Mouse (Mus musculus) MEL (cell line): ENCODE data around the gene Espnl. TPM values are rescaled to one million over a fixed set of nuclear protein-coding genes. Genes with fewer than 3 reads are reported as not detected.

ENCODE experiments used
- DNase-seq: peaks from one replicate; pipeline ENCODE4 v3.0.0; 2011; ENCODE audit warnings: low read depth, low spot score
- H3K27ac ChIP-seq: 2 replicates; pipeline ENCODE4 v1.5.1; 2012; ENCODE audit warnings: low read depth, mild to moderate bottlenecking, control low read depth, low read length, moderate library complexity; ENCODE audit not compliant: control insufficient read depth
- H3K27me3 ChIP-seq, 2 experiments: fragments of 150-350 bp in 1 of 2; sonication (generic) in 1 of 2; 2 replicates each; pipeline ENCODE4 v1.6.1; 2012; ENCODE audit warnings: low read length in 2 of 2, mild to moderate bottlenecking in 2 of 2, improper control_type of control experiment in 1 of 2, moderate library complexity in 1 of 2; ENCODE audit not compliant: insufficient read depth in 2 of 2, control insufficient read depth in 1 of 2
- H3K36me3 ChIP-seq, 2 experiments: 2 replicates each; pipeline ENCODE4 v1.6.1; 2012 to 2014; ENCODE audit warnings: low read length in 2 of 2, improper control_type of control experiment in 1 of 2, inconsistent platforms in 1 of 2, mild to moderate bottlenecking in 1 of 2; ENCODE audit not compliant: insufficient read depth in 2 of 2, control insufficient read depth in 1 of 2
- H3K4me1 ChIP-seq, 2 experiments: fragments of 150-350 bp in 1 of 2; sonication (generic) in 1 of 2; 2 replicates each; pipeline ENCODE4 v1.6.1; 2012; ENCODE audit warnings: low read length in 2 of 2, improper control_type of control experiment in 1 of 2, mild to moderate bottlenecking in 1 of 2; ENCODE audit not compliant: insufficient read depth in 2 of 2, control insufficient read depth in 1 of 2
- H3K4me3 ChIP-seq, 2 experiments: fragments of 150-350 bp in 1 of 2; sonication (generic) in 1 of 2; 2 replicates each; pipeline ENCODE4 v1.5.1; 2012; ENCODE audit warnings: low read depth in 2 of 2, low read length in 2 of 2, mild to moderate bottlenecking in 2 of 2, moderate library complexity in 2 of 2, control low read depth in 1 of 2, improper control_type of control experiment in 1 of 2; ENCODE audit not compliant: control insufficient read depth in 1 of 2, insufficient read depth in 1 of 2
- H3K79me2 ChIP-seq: 2 replicates; pipeline ENCODE4 v1.6.1; 2012; ENCODE audit warnings: mild to moderate bottlenecking, low read length, moderate library complexity; ENCODE audit not compliant: control insufficient read depth, poor library complexity, insufficient read depth
- H3K9ac ChIP-seq: 2 replicates; pipeline ENCODE4 v1.6.1; 2012; ENCODE audit warnings: low read depth, mild to moderate bottlenecking, control low read depth, low read length, moderate library complexity; ENCODE audit not compliant: control insufficient read depth, poor library complexity, severe bottlenecking
- H3K9me3 ChIP-seq: fragments of 150-350 bp; sonication (generic); replicated peaks from 2 replicates; pipeline ENCODE4 v1.6.1; 2012; ENCODE audit warnings: mild to moderate bottlenecking, low read length, improper control_type of control experiment, moderate library complexity; ENCODE audit not compliant: insufficient read depth
- CHD2 ChIP-seq: IDR thresholded peaks from 2 replicates; pipeline ENCODE4 v1.6.1; 2011; ENCODE audit warnings: low read length, improper control_type of control experiment
- E2F4 ChIP-seq: IDR thresholded peaks from 2 replicates; pipeline ENCODE4 v1.6.1; 2011; ENCODE audit warnings: low read depth, low read length, improper control_type of control experiment, borderline replicate concordance
- ELF1 ChIP-seq: IDR thresholded peaks from 2 replicates; pipeline ENCODE4 v1.6.1; 2014; ENCODE audit warnings: low read depth, mild to moderate bottlenecking, inconsistent platforms, low read length, improper control_type of control experiment, moderate library complexity
- EP300 ChIP-seq, 2 experiments: IDR thresholded peaks; 2 replicates each; pipeline ENCODE4 v1.6.1; 2011; ENCODE audit warnings: improper control_type of control experiment in 2 of 2, low read length in 2 of 2, low read depth in 1 of 2, mild to moderate bottlenecking in 1 of 2
- GABPA ChIP-seq: IDR thresholded peaks from 2 replicates; pipeline ENCODE4 v1.6.1; 2012; ENCODE audit warnings: low read depth, mild to moderate bottlenecking, inconsistent platforms, low read length, improper control_type of control experiment, moderate library complexity
- GATA1 ChIP-seq: IDR thresholded peaks from 2 replicates; pipeline ENCODE4 v1.6.1; 2011; ENCODE audit warnings: low read depth, low read length, improper control_type of control experiment
- HCFC1 ChIP-seq: IDR thresholded peaks from 2 replicates; pipeline ENCODE4 v1.6.1; 2012; ENCODE audit warnings: low read depth, mild to moderate bottlenecking, inconsistent platforms, low read length, improper control_type of control experiment, moderate library complexity
- MAX ChIP-seq: IDR thresholded peaks from 2 replicates; pipeline ENCODE4 v1.6.1; 2011; ENCODE audit warnings: low read length, improper control_type of control experiment
- MEF2A ChIP-seq: IDR thresholded peaks from 2 replicates; pipeline ENCODE4 v1.6.1; 2014; ENCODE audit warnings: low read depth, mild to moderate bottlenecking, inconsistent platforms, low read length, improper control_type of control experiment; ENCODE audit not compliant: poor library complexity, insufficient replicate concordance, severe bottlenecking; ENCODE audit errors: extremely low read depth
- MXI1 ChIP-seq: IDR thresholded peaks from 2 replicates; pipeline ENCODE4 v1.6.1; 2011; ENCODE audit warnings: mild to moderate bottlenecking, low read depth, low read length, improper control_type of control experiment
- MYB ChIP-seq: IDR thresholded peaks from 2 replicates; pipeline ENCODE4 v1.6.1; 2011; ENCODE audit warnings: mild to moderate bottlenecking, low read depth, low read length, improper control_type of control experiment
- POLR2A ChIP-seq, 2 experiments: IDR thresholded peaks; 2 replicates each; pipeline ENCODE4 v1.6.1; 2011 to 2012; ENCODE audit warnings: low read length in 2 of 2, mild to moderate bottlenecking in 2 of 2, control low read depth in 1 of 2, improper control_type of control experiment in 1 of 2, low read depth in 1 of 2, moderate library complexity in 1 of 2; ENCODE audit not compliant: control insufficient read depth in 1 of 2, insufficient read depth in 1 of 2, poor library complexity in 1 of 2
- POLR2AphosphoS5 ChIP-seq: IDR thresholded peaks from 2 replicates; pipeline ENCODE4 v1.6.1; 2012; ENCODE audit warnings: low read depth, borderline replicate concordance, mild to moderate bottlenecking, inconsistent platforms, low read length, moderate library complexity, mixed read lengths
- RCOR1 ChIP-seq: IDR thresholded peaks from 2 replicates; pipeline ENCODE4 v1.6.1; 2012; ENCODE audit warnings: low read depth, mild to moderate bottlenecking, inconsistent platforms, low read length, improper control_type of control experiment
- SIN3A ChIP-seq: IDR thresholded peaks from 2 replicates; pipeline ENCODE4 v1.6.1; 2012; ENCODE audit warnings: low read length, improper control_type of control experiment, inconsistent platforms
- SMC3 ChIP-seq: IDR thresholded peaks from 2 replicates; pipeline ENCODE4 v1.6.1; 2011; ENCODE audit warnings: low read depth, low read length, improper control_type of control experiment
- TAL1 ChIP-seq: IDR thresholded peaks from 2 replicates; pipeline ENCODE4 v1.6.1; 2012; ENCODE audit warnings: mild to moderate bottlenecking, inconsistent platforms, low read length, moderate library complexity, mixed read lengths
- TCF12 ChIP-seq: IDR thresholded peaks from 2 replicates; pipeline ENCODE4 v1.6.1; 2014; ENCODE audit warnings: low read depth, mild to moderate bottlenecking, inconsistent platforms, low read length, improper control_type of control experiment, moderate library complexity
- UBTF ChIP-seq: IDR thresholded peaks from 2 replicates; pipeline ENCODE4 v1.6.1; 2012; ENCODE audit warnings: low read depth, mild to moderate bottlenecking, inconsistent platforms, low read length, improper control_type of control experiment, moderate library complexity, borderline replicate concordance; ENCODE audit not compliant: insufficient read depth
- USF1 ChIP-seq: IDR thresholded peaks from 2 replicates; pipeline ENCODE4 v1.6.1; 2014; ENCODE audit warnings: low read depth, mild to moderate bottlenecking, inconsistent platforms, low read length, improper control_type of control experiment, moderate library complexity
- USF2 ChIP-seq, 2 experiments: IDR thresholded peaks; 2 replicates each; pipeline ENCODE4 v1.6.1; 2011 to 2012; ENCODE audit warnings: improper control_type of control experiment in 2 of 2, low read length in 2 of 2, borderline replicate concordance in 1 of 2, inconsistent platforms in 1 of 2, low read depth in 1 of 2, mild to moderate bottlenecking in 1 of 2; ENCODE audit not compliant: insufficient read depth in 1 of 2
- ZMIZ1 ChIP-seq: IDR thresholded peaks from 2 replicates; pipeline ENCODE4 v1.6.1; 2012; ENCODE audit warnings: low read depth, mild to moderate bottlenecking, inconsistent platforms, low read length, improper control_type of control experiment, moderate library complexity
- ZNF384 ChIP-seq: IDR thresholded peaks from 2 replicates; pipeline ENCODE4 v1.6.1; 2012; ENCODE audit warnings: low read depth, mild to moderate bottlenecking, inconsistent platforms, low read length, improper control_type of control experiment
- polyA plus RNA-seq, 2 experiments: library from polyadenylated mRNA; stranded (reverse) in 1 of 2; unstranded in 1 of 2; fragments of >175 nt in 1 of 2; fragments of >200 nt in 1 of 2; gene quantifications; 2 replicates each; pipeline versions ENCODE4 v1.2.1 to v1.2.4; 2012; ENCODE audit warnings: low replicate concordance in 2 of 2, low read depth in 1 of 2; ENCODE audit not compliant: insufficient read length in 2 of 2, insufficient read depth in 1 of 2, missing spikeins in 1 of 2
- total RNA-seq: library from RNA; depleted of rRNA; stranded (reverse); fragments of 300-350 nt; gene quantifications from 2 replicates; pipeline ENCODE4 v1.2.3, GENCODE M21; 2012

The Espnl gene
- total and polyA plus RNA-seq, 3 experiments, result 2.0 to 2.1 TPM; not detected in 1

- peaks cover 11 to 21% of the 10 kb centered on the region in 2 experiments; a peak in 3 of 4 replicates for H3K4me1 ChIP-seq
- DNase-seq, result no peak
- H3K36me3 ChIP-seq, result peaks cover 16 to 23% of the 10 kb centered on the region in 2 experiments
- no peaks in the 10 kb centered on the region for H3K27me3 ChIP-seq
- no peak overlapping the region for H3K9ac ChIP-seq
- no peaks in the 10 kb centered on the region for H3K9me3 ChIP-seq
- TF ChIP-seq POLR2A (IDR thresholded peaks at IDR 0.05; ENCODE audit: control insufficient read depth in 1 of 2, insufficient read depth in 1 of 2, low read depth in 1 of 2, low read length in 2 of 2, poor library complexity in 1 of 2) (no peak), GABPA (no peak), SIN3A (no peak), TCF12 (no peak), GATA1 (no peak), EP300 (IDR thresholded peaks at IDR 0.05; ENCODE audit: low read depth in 1 of 2, low read length in 2 of 2) (no peak), TAL1 (no peak), RCOR1 (no peak), MXI1 (no peak), USF1 (no peak), ZMIZ1 (no peak), ELF1 (no peak), MYB (no peak)
- H3K79me2 ChIP-seq, result 0 out of 2 replicates have a peak, but pooled peaks cover under 1% of the 10 kb centered on the region
- no peak overlapping the region for H3K27ac ChIP-seq
- H3K4me3 ChIP-seq, result no peak overlapping the region
Observed at GRCm38 (mm10) chr1:91276581-91276980, 45.3 kb upstream of the Espnl start.

DNA sequence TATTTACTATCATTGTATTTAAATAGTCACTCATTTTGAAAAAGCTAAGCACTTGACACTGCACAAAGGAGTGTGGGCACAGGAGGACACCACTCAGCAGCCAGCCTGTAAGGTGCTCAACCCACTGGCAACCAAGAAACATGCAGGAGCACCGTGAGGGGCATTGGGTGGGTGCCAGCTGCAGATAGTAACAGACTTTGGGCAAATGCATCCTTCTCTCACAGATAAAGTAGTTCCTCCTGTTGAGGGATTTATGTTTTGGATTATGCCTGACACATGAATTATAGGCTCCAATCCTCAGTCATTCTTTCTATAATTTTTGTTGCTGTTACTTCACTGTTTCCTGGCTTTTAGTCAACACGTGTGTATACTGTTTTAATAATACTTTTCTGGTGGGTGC, 44.4 kb upstream of the Espnl start:
- H3K4me1 ChIP-seq, result peaks cover 11 to 21% of the 10 kb centered on the region in 2 experiments; a peak in 3 of 4 replicates
- H3K27ac ChIP-seq, result no peak overlapping the region

DNA sequence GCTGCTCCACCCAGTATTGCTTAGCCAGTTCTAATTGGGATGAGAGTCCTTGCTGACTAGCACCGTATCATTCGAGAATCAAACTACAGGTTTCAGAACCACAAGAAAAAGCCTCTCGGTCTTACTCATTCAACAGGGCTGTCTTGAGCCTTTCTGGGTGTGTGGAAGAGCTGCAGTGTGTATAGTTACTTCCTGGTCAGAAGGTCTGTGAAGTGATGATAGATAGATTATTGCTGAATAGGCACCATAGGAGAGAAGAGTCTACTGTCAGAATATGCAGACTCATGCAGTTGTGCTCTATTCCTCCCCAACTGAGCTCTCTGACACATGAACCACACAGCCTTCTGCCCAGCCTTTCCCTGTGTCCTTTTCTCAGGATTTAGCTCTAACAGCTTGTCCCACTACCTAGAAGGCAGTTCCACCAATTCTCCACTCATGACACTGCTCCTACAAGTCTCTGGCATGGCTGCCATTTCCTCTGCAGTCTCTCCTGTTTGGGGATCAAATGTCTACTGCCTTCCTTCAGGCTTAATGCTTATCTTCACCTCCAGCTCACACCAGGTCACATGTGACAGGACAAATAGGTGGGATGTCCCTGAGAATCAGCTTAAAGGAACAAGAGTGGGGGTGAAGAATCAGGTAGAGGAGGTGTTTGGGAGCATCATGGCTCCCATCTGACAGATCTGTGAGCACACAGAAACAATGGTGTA, 43.3 kb upstream of the Espnl start:
- no peaks in the 10 kb centered on the region for H3K79me2 ChIP-seq
- no peaks in the 10 kb centered on the region for H3K9me3 ChIP-seq
- peaks cover 16 to 21% of the 10 kb centered on the region in 2 experiments for H3K36me3 ChIP-seq
- DNase-seq, result no peak
- no peak overlapping the region for H3K4me3 ChIP-seq
- H3K9ac ChIP-seq, result no peak overlapping the region
- peaks cover 11 to 19% of the 10 kb centered on the region in 2 experiments; a peak in 3 of 4 replicates for H3K4me1 ChIP-seq
- no peaks in the 10 kb centered on the region for H3K27me3 ChIP-seq
- no peak overlapping the region for H3K27ac ChIP-seq
- TF ChIP-seq HCFC1 (no peak), POLR2AphosphoS5 (no peak), GABPA (no peak), MEF2A (no peak), SMC3 (no peak), EP300 (IDR thresholded peaks at IDR 0.05; ENCODE audit: low read depth in 1 of 2, low read length in 2 of 2) (no peak), ZNF384 (no peak), MXI1 (no peak), ZMIZ1 (no peak), E2F4 (no peak), RCOR1 (no peak), USF2 (IDR thresholded peaks at IDR 0.05; ENCODE audit: borderline replicate concordance in 1 of 2, insufficient read depth in 1 of 2, low read depth in 1 of 2, low read length in 2 of 2) (no peak), SIN3A (no peak), MYB (no peak), CHD2 (no peak), UBTF (no peak)

More for the DNA sequence above, 44.4 kb upstream of the Espnl start:
- peaks cover 16 to 24% of the 10 kb centered on the region in 2 experiments for H3K36me3 ChIP-seq
- no peak overlapping the region for H3K9ac ChIP-seq
- H3K79me2 ChIP-seq, result no peaks in the 10 kb centered on the region
- H3K27me3 ChIP-seq, result no peaks in the 10 kb centered on the region
- H3K9me3 ChIP-seq, result no peaks in the 10 kb centered on the region
- no peak for TF ChIP-seq MAX
- TF ChIP-seq GATA1, result peak; percentile 38; the same call in 1 of the 2 replicates
- TF ChIP-seq TCF12, result 0 out of 2 replicates have a peak, but pooled peaks have one; percentile 3
- peak; percentile 30 to 56; a peak in 2 of 4 replicates for TF ChIP-seq EP300 (IDR thresholded peaks at IDR 0.05; ENCODE audit: low read depth in 1 of 2, low read length in 2 of 2)
- DNase-seq, result peak; percentile 41
- no peak overlapping the region for H3K4me3 ChIP-seq
